Mouse (Mus musculus): ENCODE results near the gene Rhov.

Rhov gene

GRCm38 (mm10) chr2:119270643-119271331 is at the start of gene Rhov:
Gene Rhov, minus strand, starts transcription at chr2:119271272.
- DNase-seq, result peak; percentile 65

- no peak for DNase-seq
These were observed 49.5 kb upstream of the Rhov start for GRCm38 (mm10) chr2:119320571-119320970.

GRCm38 (mm10) chr2:119318043-119318710 is 47.1 kb upstream of the Rhov start:
- no peak for DNase-seq

- no peak for DNase-seq
These were observed 43.8 kb upstream of the Rhov start for GRCm38 (mm10) chr2:119314742-119315310.

- DNase-seq, result no peak
These were observed 42.9 kb upstream of the Rhov start for GRCm38 (mm10) chr2:119313780-119314479.

- DNase-seq, result no peak
These were observed 41.4 kb upstream of the Rhov start for GRCm38 (mm10) chr2:119312380-119312958.

- no peak for DNase-seq
These were observed 40.5 kb upstream of the Rhov start for GRCm38 (mm10) chr2:119311544-119311943.

- no peak for DNase-seq
These were observed 33.7 kb upstream of the Rhov start for GRCm38 (mm10) chr2:119304798-119305208.

- no peak for DNase-seq
These were observed 33.3 kb upstream of the Rhov start for GRCm38 (mm10) chr2:119304391-119304790.

GRCm38 (mm10) chr2:119302876-119303275 is 31.8 kb upstream of the Rhov start:
- no peak for DNase-seq

- DNase-seq, result no peak
These were observed 29.9 kb upstream of the Rhov start for GRCm38 (mm10) chr2:119300819-119301493.

- DNase-seq, result peak; percentile 63
These were observed 29.1 kb upstream of the Rhov start for GRCm38 (mm10) chr2:119299981-119300818.

GRCm38 (mm10) chr2:119298839-119299238 is 27.8 kb upstream of the Rhov start:
- no peak for DNase-seq

- peak; percentile 62 for DNase-seq
These were observed 27.3 kb upstream of the Rhov start for GRCm38 (mm10) chr2:119298330-119298729.

GRCm38 (mm10) chr2:119297506-119297905 is 26.4 kb upstream of the Rhov start:
- DNase-seq, result no peak

GRCm38 (mm10) chr2:119296756-119297155 is 25.7 kb upstream of the Rhov start:
- no peak for DNase-seq

GRCm38 (mm10) chr2:119294411-119294810 is 23.3 kb upstream of the Rhov start:
- no peak for DNase-seq

GRCm38 (mm10) chr2:119293776-119294390 is 22.8 kb upstream of the Rhov start:
- DNase-seq, result no peak

- DNase-seq, result no peak
These were observed 22.2 kb upstream of the Rhov start for GRCm38 (mm10) chr2:119293311-119293710.

- DNase-seq, result no peak
These were observed 21.8 kb upstream of the Rhov start for GRCm38 (mm10) chr2:119292852-119293251.

GRCm38 (mm10) chr2:119292281-119292680 is 21.2 kb upstream of the Rhov start:
- DNase-seq, result no peak
